Mouse (Mus musculus) hindbrain, postnatal 0 days (tissue): Measurements from ENCODE around the gene Arpc5l. TPM values are rescaled to one million over a fixed set of nuclear protein-coding genes. Genes with fewer than 3 reads are reported as not detected.
A peak's percentile ranks its signal among the peaks of the same experiment; 100 is the strongest.

Experiments
- ATAC-seq: fragments of 200-750 bp; cut with Nextera tagmentation; 2 replicates; pipeline ENCODE4 v1.8.0; 2017; ENCODE audit warnings: mild to moderate bottlenecking, moderate TSS enrichment, moderate library complexity
- DNase-seq: peaks from one replicate; pipeline ENCODE4 v3.0.0-alpha.2; 2015; ENCODE audit warnings: low spot score
- H3K27ac ChIP-seq: fragments of 300-500 bp; sonication (generic); 2 replicates; pipeline ENCODE4 v1.5.1; 2014; ENCODE audit warnings: mild to moderate bottlenecking
- H3K27me3 ChIP-seq: fragments of 300-500 bp; sonication (generic); 2 replicates; pipeline ENCODE4 v1.6.1; 2014; ENCODE audit warnings: low read length, mixed read lengths; ENCODE audit not compliant: insufficient read depth
- H3K36me3 ChIP-seq: fragments of 300-500 bp; sonication (generic); 2 replicates; pipeline ENCODE4 v1.6.1; 2014; ENCODE audit warnings: low read length, mixed read lengths; ENCODE audit not compliant: insufficient read depth
- H3K4me1 ChIP-seq: fragments of 300-500 bp; sonication (generic); 2 replicates; pipeline ENCODE4 v1.6.1; 2014; ENCODE audit warnings: antibody characterized with exemption, low read length, mixed read lengths; ENCODE audit not compliant: insufficient read depth
- H3K4me2 ChIP-seq: fragments of 300-500 bp; sonication (generic); 2 replicates; pipeline ENCODE4 v1.6.1; 2014; ENCODE audit warnings: low read depth, mild to moderate bottlenecking, low read length, moderate library complexity, mixed read lengths
- H3K4me3 ChIP-seq: fragments of 300-500 bp; sonication (generic); 2 replicates; pipeline ENCODE4 v1.5.1; 2014; ENCODE audit warnings: low read length
- H3K9ac ChIP-seq: fragments of 300-500 bp; sonication (generic); replicated peaks from 2 replicates; pipeline ENCODE4 v1.6.1; 2014; ENCODE audit warnings: mild to moderate bottlenecking, low read length, moderate library complexity, mixed read lengths
- H3K9me3 ChIP-seq: fragments of 300-500 bp; sonication (generic); 2 replicates; pipeline ENCODE4 v1.6.1; 2016; ENCODE audit warnings: low read length, mixed read lengths
- CTCF ChIP-seq: IDR thresholded peaks from 2 replicates; pipeline ENCODE4 v1.5.1; 2016; ENCODE audit warnings: antibody characterized with exemption, control low read depth, low read depth
- WGBS: fragments of 180-500 bp; shearing (Covaris S2); extraction: QIAGEN DNeasy Blood & Tissue Kit; methylation state at CpG from one replicate; pipeline ENCODE4 v1.1.7; 2014; 5-methylcytosine and 5-hydroxymethylcytosine counted together
- polyA plus RNA-seq: library from polyadenylated mRNA; unstranded; fragments of >200 nt; fragmentation: Nextera tagmentation; extraction: Ambion mirVana; gene quantifications from 2 replicates; pipeline ENCODE4 v1.2.1, GENCODE M21; 2015
- total RNA-seq: library from RNA; depleted of rRNA; stranded (reverse); fragments of >200 nt; gene quantifications from 2 replicates; pipeline ENCODE4 v1.2.3, GENCODE M21; 2014

Gene Arpc5l
- total and polyA plus RNA-seq, 2 experiments from 2014 or later, result 63.8 to 181 TPM

DNA sequence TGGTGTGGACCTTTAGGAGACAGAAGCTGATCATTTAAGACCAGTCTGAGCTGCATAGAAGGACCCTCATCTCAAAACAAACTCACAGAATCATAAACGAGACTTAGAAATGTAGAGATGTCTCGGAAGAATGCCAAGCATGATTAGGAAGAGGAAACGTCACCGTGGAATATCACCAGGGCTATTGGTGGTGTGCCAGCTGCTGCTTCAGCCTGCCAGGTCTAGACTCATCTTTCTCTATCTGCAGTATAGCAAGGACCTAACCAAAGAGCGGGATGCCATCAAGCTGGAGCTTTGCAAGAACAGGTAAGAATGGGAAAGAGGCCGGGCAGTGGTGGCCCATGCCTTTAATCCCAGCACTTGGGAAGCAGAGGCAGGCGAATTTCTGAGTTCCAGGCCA lies 31.4 kb upstream of the Arpc5l start:
- WGBS, result 70% methylated on average over 7 of the region's 7 CpGs
- Histone ChIP-seq H3K9ac (no peak overlapping the region), H3K27me3 (no peaks in the 10 kb centered on the region), H3K4me3 (no peak overlapping the region), H3K4me1 (no peaks in the 10 kb centered on the region), H3K27ac (no peak overlapping the region), H3K36me3 (no peaks in the 10 kb centered on the region), H3K4me2 (no peak overlapping the region), H3K9me3 (no peaks in the 10 kb centered on the region)
- no peak for ATAC-seq
- TF ChIP-seq CTCF, result no peak
- no peak for DNase-seq

DNA sequence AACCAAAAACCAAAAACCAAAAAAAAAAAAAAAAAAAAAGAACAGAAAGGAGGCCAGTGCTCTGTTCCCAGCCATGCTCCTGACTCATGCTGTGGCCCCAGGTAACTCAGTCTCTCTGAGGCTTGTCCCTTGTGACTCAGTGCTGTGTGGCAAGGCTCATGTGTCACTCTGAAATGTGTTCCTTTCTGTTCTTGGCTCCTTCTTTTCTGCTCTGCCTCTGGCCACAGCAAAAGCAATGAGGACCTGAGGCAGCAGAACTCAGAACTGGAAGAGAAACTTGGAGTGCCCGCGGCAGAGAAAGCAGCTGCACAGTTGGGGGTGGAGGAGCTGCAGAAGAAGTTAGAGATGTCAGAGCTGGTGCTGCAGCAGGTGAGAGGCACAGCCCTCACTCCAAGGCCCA lies 31.0 kb upstream of the Arpc5l start:
- Histone ChIP-seq H3K27ac (no peak overlapping the region), H3K4me3 (no peak overlapping the region), H3K4me2 (no peak overlapping the region), H3K27me3 (no peaks in the 10 kb centered on the region), H3K36me3 (no peaks in the 10 kb centered on the region), H3K4me1 (no peaks in the 10 kb centered on the region), H3K9ac (no peak overlapping the region), H3K9me3 (no peaks in the 10 kb centered on the region)
- DNase-seq, result no peak
- 29% methylated on average over 2 of the region's 2 CpGs for WGBS
- no peak for TF ChIP-seq CTCF
- no peak for ATAC-seq

DNA sequence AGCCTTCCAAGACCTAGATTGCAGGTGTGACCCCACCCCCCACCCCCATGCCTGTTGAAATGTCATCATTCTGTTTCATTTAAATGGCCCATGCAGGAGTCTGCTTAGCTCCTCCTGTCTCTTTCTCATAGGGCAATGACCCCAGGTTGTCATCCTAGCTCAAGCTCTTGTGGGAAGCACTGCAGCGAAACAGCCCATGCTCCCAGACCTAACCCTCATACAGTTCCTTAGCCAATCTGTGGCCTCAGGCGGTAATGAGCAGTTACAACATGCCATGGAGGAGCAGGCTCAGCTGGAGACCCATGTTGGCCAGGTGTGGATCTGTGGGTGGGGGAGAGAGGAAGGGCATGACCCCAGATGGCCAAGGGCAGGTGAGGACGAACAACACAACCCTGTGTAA lies 30.0 kb upstream of the Arpc5l start:
- TF ChIP-seq CTCF, result no peak
- Histone ChIP-seq H3K36me3 (no peaks in the 10 kb centered on the region), H3K4me3 (no peak overlapping the region), H3K27ac (no peak overlapping the region), H3K4me1 (no peaks in the 10 kb centered on the region), H3K4me2 (no peak overlapping the region), H3K27me3 (no peaks in the 10 kb centered on the region), H3K9ac (no peak overlapping the region), H3K9me3 (no peaks in the 10 kb centered on the region)
- ATAC-seq (no peak), DNase-seq (no peak)
- 85% methylated on average over 3 of the region's 3 CpGs for WGBS

DNA sequence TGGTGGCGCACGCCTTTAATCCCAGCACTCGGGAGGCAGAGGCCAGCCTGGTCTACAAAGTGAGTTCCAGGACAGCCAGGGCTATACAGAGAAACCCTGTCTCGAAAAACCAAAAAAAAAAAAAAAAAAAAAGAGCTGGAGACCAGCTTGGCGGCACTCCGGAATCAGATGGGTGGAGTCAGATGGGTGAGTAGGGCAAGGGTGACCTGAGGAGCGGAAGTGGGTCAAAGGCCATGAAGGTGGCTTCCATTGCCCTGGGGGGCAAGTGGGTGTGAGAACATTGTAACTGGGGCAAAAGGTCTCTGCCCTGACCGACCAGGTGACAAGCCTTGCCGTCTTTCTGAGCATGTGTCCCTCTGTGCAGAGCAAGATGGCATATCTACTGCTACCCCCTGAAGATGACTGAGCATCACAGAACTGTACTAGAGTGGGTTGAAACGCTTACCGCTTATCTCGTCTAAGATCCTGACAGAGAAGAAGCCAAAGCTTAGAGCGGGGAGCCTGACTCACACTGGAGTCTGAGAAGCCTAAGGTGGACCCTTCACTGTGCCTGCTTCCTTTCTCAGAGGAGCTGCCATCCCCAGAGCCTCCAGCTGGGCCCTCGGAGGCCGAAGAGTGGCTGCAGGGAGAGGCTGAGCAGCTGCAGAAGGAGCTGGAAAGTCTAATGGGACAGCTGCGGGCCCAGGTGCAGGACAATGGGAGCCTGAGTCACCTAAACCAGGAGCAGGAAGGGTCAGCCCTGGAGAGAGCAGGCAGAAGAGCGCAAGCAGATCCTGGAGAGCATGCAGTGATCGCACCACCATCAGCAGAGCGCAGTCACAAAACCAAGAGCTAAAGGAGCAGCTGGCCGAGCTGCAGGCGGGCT lies 29.0 kb upstream of the Arpc5l start:
- 83% methylated on average over 21 of the region's 21 CpGs for WGBS
- ATAC-seq (0 out of 2 replicates have a peak, but pooled peaks have one; percentile 5), DNase-seq (no peak)
- Histone ChIP-seq H3K27me3 (no peaks in the 10 kb centered on the region), H3K9me3 (no peaks in the 10 kb centered on the region), H3K4me3 (no peak overlapping the region), H3K4me2 (no peak overlapping the region), H3K4me1 (no peaks in the 10 kb centered on the region), H3K9ac (no peak overlapping the region), H3K27ac (no peak overlapping the region), H3K36me3 (no peaks in the 10 kb centered on the region)
- no peak for TF ChIP-seq CTCF

DNA sequence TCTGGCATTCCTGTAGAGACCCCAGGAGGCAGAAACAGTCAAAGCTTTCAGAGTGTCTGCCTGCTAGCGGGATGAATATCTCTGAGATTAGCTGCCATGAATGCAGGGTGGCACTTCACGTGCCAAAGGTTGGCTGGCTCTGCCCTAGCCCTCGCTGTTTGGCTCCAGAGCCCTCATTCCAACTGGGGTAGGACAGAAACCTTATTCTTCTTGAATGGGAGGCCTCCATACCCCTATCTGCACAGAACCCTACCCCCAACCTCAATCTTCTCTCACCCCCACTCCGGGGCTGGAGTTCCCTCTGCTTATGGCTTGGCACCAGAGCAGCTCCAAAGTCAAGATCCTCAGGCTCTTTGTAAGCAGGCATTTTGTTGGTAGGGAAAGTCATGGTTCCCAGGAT lies 27.3 kb upstream of the Arpc5l start:
- 0 out of 2 replicates have a peak, but pooled peaks have one; percentile 10 for ATAC-seq
- 44% methylated on average over 4 of the region's 4 CpGs for WGBS
- no peak for TF ChIP-seq CTCF

DNA sequence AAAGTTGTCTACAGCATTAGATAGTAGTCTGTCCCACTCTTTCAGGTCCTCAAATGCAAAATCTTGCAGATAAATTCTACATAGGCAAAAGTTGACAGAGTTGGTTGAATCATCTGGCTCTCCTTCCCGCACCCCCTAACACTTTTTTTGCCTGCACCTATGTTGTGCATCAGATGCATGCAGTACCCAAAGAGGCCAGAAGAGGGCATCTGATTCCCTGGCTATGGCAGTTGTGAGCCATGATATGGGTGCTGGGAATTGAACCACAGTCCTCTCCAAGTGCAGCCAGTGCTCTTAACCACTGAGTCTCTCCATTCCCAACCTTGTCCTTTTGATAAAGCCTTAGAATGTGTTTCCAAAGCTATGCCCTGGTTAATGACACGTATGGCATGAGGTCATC lies 21.7 kb upstream of the Arpc5l start:
- Histone ChIP-seq H3K4me2 (no peak overlapping the region), H3K27me3 (no peaks in the 10 kb centered on the region), H3K36me3 (no peaks in the 10 kb centered on the region), H3K9me3 (no peaks in the 10 kb centered on the region), H3K27ac (no peak overlapping the region), H3K4me3 (no peak overlapping the region), H3K9ac (no peak overlapping the region), H3K4me1 (no peaks in the 10 kb centered on the region)
- TF ChIP-seq CTCF, result peak; percentile 40
- DNase-seq, result no peak
- 96% methylated on average over 2 of the region's 2 CpGs for WGBS
- ATAC-seq, result no peak

More for the DNA sequence above, 27.3 kb upstream of the Arpc5l start:
- Histone ChIP-seq H3K27ac (no peak overlapping the region), H3K4me1 (no peaks in the 10 kb centered on the region), H3K4me2 (no peak overlapping the region), H3K9ac (no peak overlapping the region), H3K4me3 (no peak overlapping the region), H3K36me3 (no peaks in the 10 kb centered on the region), H3K9me3 (no peaks in the 10 kb centered on the region), H3K27me3 (no peaks in the 10 kb centered on the region)
- no peak for DNase-seq

DNA sequence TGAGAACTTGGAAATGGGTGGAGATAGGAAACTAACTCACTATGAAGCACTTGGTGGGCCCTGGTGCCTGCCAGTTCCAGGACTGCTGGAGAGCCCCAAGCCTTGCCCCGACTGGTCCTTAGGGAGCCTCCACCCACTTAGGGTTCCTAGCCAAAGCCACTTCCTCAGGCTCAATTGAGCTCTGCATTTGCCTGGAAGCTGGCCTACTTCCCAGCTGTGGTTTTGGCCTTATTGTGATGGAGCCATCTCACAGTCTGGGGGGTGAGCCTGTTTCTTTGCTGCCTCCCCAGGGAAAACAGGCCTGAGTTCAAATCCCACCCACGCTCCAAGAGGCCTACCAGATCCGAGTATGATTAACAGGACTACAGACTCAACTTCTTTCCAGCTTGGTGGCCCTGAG lies 18.6 kb upstream of the Arpc5l start:
- whole genome bisulfite sequencing, result 63% methylated on average over 3 of the region's 3 CpGs
- H3K36me3 ChIP-seq, result no peaks in the 10 kb centered on the region
- H3K9ac ChIP-seq, result no peak overlapping the region
- TF ChIP-seq CTCF, result no peak
- H3K4me2 ChIP-seq, result no peak overlapping the region
- no peak overlapping the region for H3K4me3 ChIP-seq
- DNase-seq (no peak), ATAC-seq (no peak)
- H3K9me3 ChIP-seq, result no peaks in the 10 kb centered on the region
- H3K27ac ChIP-seq, result no peak overlapping the region
- H3K4me1 ChIP-seq, result no peaks in the 10 kb centered on the region
- no peaks in the 10 kb centered on the region for H3K27me3 ChIP-seq
